Mouse (Mus musculus): Measurements from ENCODE around the gene Tcte1. TPM values are rescaled to one million over a fixed set of nuclear protein-coding genes. Genes with fewer than 3 reads are reported as not detected.

Gene Tcte1
- total RNA-seq, 2 experiments from 2014 or later = 0.58 to 0.64 TPM

- DNase-seq = no peak
Observed at GRCm38 (mm10) chr17:45511757-45512156, 11.5 kb upstream of the Tcte1 start.

GRCm38 (mm10) chr17:45515204-45515726 is 8.0 kb upstream of the Tcte1 start:
- no peak for DNase-seq
- intact Hi-C loops (cut with DNase I) = loop anchor here (5.0 kb wide), 1 partner anchor 37 kb away; no protein-coding TSS in a partner anchor

More at GRCm38 (mm10) chr17:45511757-45512156, 11.5 kb upstream of the Tcte1 start:
- intact Hi-C loops (cut with DNase I) = no loop called here

GRCm38 (mm10) chr17:45515806-45516205 is 7.4 kb upstream of the Tcte1 start:
- intact Hi-C loops (cut with DNase I) = loop anchor here (5.0 kb wide), 1 partner anchor 36 kb away; no protein-coding TSS in a partner anchor
- no peak for DNase-seq

GRCm38 (mm10) chr17:45516488-45516887 is 6.7 kb upstream of the Tcte1 start:
- peak; percentile 87 for DNase-seq
- intact Hi-C loops (cut with DNase I) = loop anchor here (5.0 kb wide), 1 partner anchor 36 kb away; no protein-coding TSS in a partner anchor

GRCm38 (mm10) chr17:45517135-45517534 is 6.1 kb upstream of the Tcte1 start:
- intact Hi-C loops (cut with DNase I) = loop anchor here (5.0 kb wide), 1 partner anchor 35 kb away; no protein-coding TSS in a partner anchor
- no peak for DNase-seq

GRCm38 (mm10) chr17:45517549-45518215 is 5.6 kb upstream of the Tcte1 start:
- no peak for DNase-seq
- intact Hi-C loops (cut with DNase I) = loop anchor here (5.0 kb wide), 1 partner anchor 35 kb away; no protein-coding TSS in a partner anchor

- peak; percentile 90 for DNase-seq
- intact Hi-C loops (cut with DNase I) = loop anchor here (5.0 kb wide), 1 partner anchor 33 kb away; no protein-coding TSS in a partner anchor
Observed at GRCm38 (mm10) chr17:45518766-45519475, 4.3 kb upstream of the Tcte1 start.

- intact Hi-C loops (cut with DNase I) = no loop called here
- DNase-seq = no peak
Observed at GRCm38 (mm10) chr17:45520136-45520535, 3.1 kb upstream of the Tcte1 start.

GRCm38 (mm10) chr17:45524961-45525360 is 1.7 kb downstream of the Tcte1 start:
- DNase-seq = peak; percentile 90
- intact Hi-C loops (cut with DNase I) = no loop called here

- intact Hi-C loops (cut with DNase I) = no loop called here
- no peak for DNase-seq
Observed at GRCm38 (mm10) chr17:45526571-45526970, 3.3 kb downstream of the Tcte1 start.

- peak; percentile 96 for DNase-seq
- intact Hi-C loops (cut with DNase I) = no loop called here
Observed at GRCm38 (mm10) chr17:45530346-45530782, 7.1 kb downstream of the Tcte1 start.

GRCm38 (mm10) chr17:45532896-45533295 is 9.7 kb downstream of the Tcte1 start:
- intact Hi-C loops (cut with DNase I) = no loop called here
- no peak for DNase-seq

GRCm38 (mm10) chr17:45536264-45536663 is 13.0 kb downstream of the Tcte1 start:
- DNase-seq = no peak
- intact Hi-C loops (cut with DNase I) = no loop called here

GRCm38 (mm10) chr17:45538394-45538793 is 15.2 kb downstream of the Tcte1 start:
- no peak for DNase-seq
- intact Hi-C loops (cut with DNase I) = no loop called here

- intact Hi-C loops (cut with DNase I) = no loop called here
Observed at GRCm38 (mm10) chr17:45539664-45540063, 16.4 kb downstream of the Tcte1 start.

GRCm38 (mm10) chr17:45542129-45542528 is 18.9 kb downstream of the Tcte1 start:
- DNase-seq = no peak
- intact Hi-C loops (cut with DNase I) = no loop called here

More at GRCm38 (mm10) chr17:45539664-45540063, 16.4 kb downstream of the Tcte1 start:
- DNase-seq = no peak

GRCm38 (mm10) chr17:45542705-45543104 is 19.5 kb downstream of the Tcte1 start:
- DNase-seq = peak; percentile 62
- intact Hi-C loops (cut with DNase I) = no loop called here

GRCm38 (mm10) chr17:45543115-45543514 is 19.9 kb downstream of the Tcte1 start:
- intact Hi-C loops (cut with DNase I) = no loop called here
- no peak for DNase-seq

- intact Hi-C loops (cut with DNase I) = no loop called here
- peak; percentile 77 for DNase-seq
Observed at GRCm38 (mm10) chr17:45544001-45544872, 21.0 kb downstream of the Tcte1 start.

GRCm38 (mm10) chr17:45544873-45545277 is 21.6 kb downstream of the Tcte1 start:
- peak; percentile 62 for DNase-seq
- intact Hi-C loops (cut with DNase I) = no loop called here
